ENCODE assay signal across 24 mouse cellular contexts in the genomic region with DNA sequence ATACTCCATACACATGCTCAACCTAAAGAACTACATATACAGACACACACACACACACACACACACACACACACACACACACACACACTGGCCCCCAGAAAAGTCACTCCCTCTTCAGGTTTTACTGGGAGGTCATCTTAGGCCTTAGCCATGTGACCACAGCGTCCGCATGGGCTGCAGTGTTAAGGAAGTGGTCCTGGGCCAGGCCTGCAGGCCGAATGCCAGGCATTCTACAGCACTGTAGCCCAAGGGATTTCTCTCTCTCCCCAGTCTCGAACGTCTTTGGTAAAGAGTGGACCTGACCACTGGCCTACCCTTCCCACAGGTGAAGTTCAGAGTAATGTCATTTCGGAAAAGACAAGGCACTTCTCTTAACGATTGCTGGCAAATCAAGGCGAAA. TPM values are rescaled to one million over a fixed set of nuclear protein-coding genes. Genes with fewer than 3 reads are reported as not detected.
A peak's percentile ranks its signal among the peaks of the same experiment; 100 is the strongest.
DNase-seq lines count a peak whose midpoint lies in the region; ATAC-seq and TF ChIP-seq lines count a peak whose summit lies in the region.
"Had no signal": no experiment of that assay in that cellular context is flagged by ENCODE, and none has a peak within 500 bp of the region (broad histone marks: within the 10 kb centered on the region; RNA-seq: fewer than 3 reads in every experiment).

No protein-coding gene starts in this region.

- WGBS in kidney, adult 2 months, result 65% methylated on average over 8 of the region's 8 CpGs
- 75% methylated on average over 8 of the region's 8 CpGs for WGBS in kidney, embryonic 14.5 days
- WGBS in embryonic facial prominence, embryonic 14.5 days, result 67% methylated on average over 8 of the region's 8 CpGs
- WGBS in lung, postnatal 0 days, result 65% methylated on average over 8 of the region's 8 CpGs

- no peaks in the 10 kb centered on the region for H3K4me1 ChIP-seq in kidney, adult 2 months (ENCODE audit: control insufficient read depth, insufficient read depth, low read length)
- H3K4me1 ChIP-seq in kidney, embryonic 14.5 days (ENCODE audit: control insufficient read depth, insufficient read depth, low read length), result 0 out of 2 replicates have a peak, but pooled peaks cover 4% of the 10 kb centered on the region
- no peaks in the 10 kb centered on the region for H3K4me1 ChIP-seq in embryonic facial prominence, embryonic 14.5 days (ENCODE audit: control insufficient read depth, insufficient read depth, low read length)
- H3K4me1 ChIP-seq in lung, postnatal 0 days (ENCODE audit: insufficient read depth, low read depth, low read length), result no peaks in the 10 kb centered on the region

- TF ChIP-seq EP300 in lung, postnatal 0 days (IDR thresholded peaks at IDR 0.05), result no peak

- no peak overlapping the region for H3K27ac ChIP-seq in kidney, adult 2 months (ENCODE audit: insufficient read depth, low read depth, low read length)
- H3K27ac ChIP-seq in kidney, embryonic 14.5 days (ENCODE audit: low read depth, low read length), result no peak overlapping the region
- peak overlapping the region; percentile 49; the same call in 1 of the 2 replicates for H3K27ac ChIP-seq in embryonic facial prominence, embryonic 14.5 days (replicated peaks; ENCODE audit: low read depth, low read length)
- H3K27ac ChIP-seq in lung, postnatal 0 days (ENCODE audit: low read length), result peak overlapping the region; percentile 91
- H3K27ac ChIP-seq: hindbrain, embryonic 10.5 days; hindbrain, postnatal 0 days had no signal

- H3K4me2 ChIP-seq in kidney, embryonic 14.5 days (replicated peaks; ENCODE audit: low read depth, low read length), result no peak overlapping the region
- no peak overlapping the region for H3K4me2 ChIP-seq in embryonic facial prominence, embryonic 14.5 days (ENCODE audit: low read depth, low read length)
- H3K4me2 ChIP-seq in lung, postnatal 0 days (replicated peaks; ENCODE audit: low read depth, low read length), result no peak overlapping the region
- H3K4me2 ChIP-seq: liver, embryonic 11.5 days had no signal

- H3K4me3 ChIP-seq in kidney, adult 2 months (ENCODE audit: insufficient read depth, low read depth, low read length), result no peak overlapping the region
- H3K4me3 ChIP-seq in kidney, embryonic 14.5 days (ENCODE audit: low read length), result no peak overlapping the region
- no peak overlapping the region for H3K4me3 ChIP-seq in embryonic facial prominence, embryonic 14.5 days (ENCODE audit: low read depth, low read length)
- H3K4me3 ChIP-seq in lung, postnatal 0 days (ENCODE audit: low read depth, low read length), result no peak overlapping the region
- H3K4me3 ChIP-seq: hindbrain, embryonic 10.5 days; megakaryocyte, embryonic 14.5 days had no signal

- no peaks in the 10 kb centered on the region for H3K9me3 ChIP-seq in kidney, embryonic 14.5 days (ENCODE audit: control insufficient read depth, low read length)
- no peaks in the 10 kb centered on the region for H3K9me3 ChIP-seq in embryonic facial prominence, embryonic 14.5 days (ENCODE audit: control insufficient read depth, low read length)
- no peaks in the 10 kb centered on the region for H3K9me3 ChIP-seq in lung, postnatal 0 days (ENCODE audit: low read length)
- H3K9me3 ChIP-seq: hindbrain, embryonic 10.5 days had no signal

- peak; percentile 12 for DNase-seq in adrenal gland, postnatal 10 days
- DNase-seq in adrenal gland, postnatal 4 days (ENCODE audit: low spot score in 2 of 2), result no peak
- DNase-seq in kidney, adult 2 months, result peak; percentile 41
- DNase-seq in embryonic facial prominence, embryonic 14.5 days (ENCODE audit: low spot score), result no peak
- peak; percentile 18 for DNase-seq in lung, postnatal 0 days (ENCODE audit: low spot score)
- DNase-seq in right cerebral cortex, postnatal 25 days, result no peak
- no peak for DNase-seq in urinary bladder, postnatal 14 days (ENCODE audit: low spot score)
- DNase-seq: adrenal gland, postnatal 14 days; cerebellum, adult 11 months; cerebellum, postnatal 14 days; embryo, embryonic 11 days; gastrocnemius, postnatal 36 days; left cerebral cortex, postnatal 4 days; midbrain, embryonic 14.5 days; thymus, postnatal 4 days had no signal

- H3K9ac ChIP-seq in kidney, embryonic 14.5 days (ENCODE audit: low read depth, low read length), result no peak overlapping the region
- H3K9ac ChIP-seq in embryonic facial prominence, embryonic 14.5 days (ENCODE audit: low read depth, low read length), result no peak overlapping the region
- no peak overlapping the region for H3K9ac ChIP-seq in lung, postnatal 0 days (replicated peaks; ENCODE audit: low read depth)

- no peak for TF ChIP-seq CTCF in kidney, adult 2 months (conservative IDR thresholded peaks at IDR 0.05; ENCODE audit: insufficient read depth, insufficient read length, low read depth, low read length)
- TF ChIP-seq CTCF in lung, postnatal 0 days (IDR thresholded peaks at IDR 0.05), result no peak

- no peak for ATAC-seq in kidney, embryonic 14.5 days (ENCODE audit: low FRiP score, low TSS enrichment)
- ATAC-seq in embryonic facial prominence, embryonic 14.5 days (ENCODE audit: low read depth), result no peak
- no peak for ATAC-seq in lung, postnatal 0 days
- ATAC-seq: activated CD4-positive, CD25-positive, alpha-beta regulatory T cell, adult 4 months; CD4-positive, CD25-positive, alpha-beta regulatory T cell, adult 4 months; intestine, postnatal 0 days; Patski had no signal

- no peaks in the 10 kb centered on the region for H3K27me3 ChIP-seq in kidney, adult 2 months (replicated peaks; ENCODE audit: control insufficient read depth, insufficient read depth, low read length)
- no peaks in the 10 kb centered on the region for H3K27me3 ChIP-seq in kidney, embryonic 14.5 days (ENCODE audit: control insufficient read depth, insufficient read depth, low read length)
- H3K27me3 ChIP-seq in embryonic facial prominence, embryonic 14.5 days (replicated peaks; ENCODE audit: control insufficient read depth, insufficient read depth, low read length), result no peaks in the 10 kb centered on the region
- no peaks in the 10 kb centered on the region for H3K27me3 ChIP-seq in lung, postnatal 0 days (replicated peaks; ENCODE audit: insufficient read depth, low read length)

- H3K36me3 ChIP-seq in kidney, adult 2 months (ENCODE audit: control insufficient read depth, insufficient read depth, low read length), result no peaks in the 10 kb centered on the region
- H3K36me3 ChIP-seq in kidney, embryonic 14.5 days (ENCODE audit: control insufficient read depth, insufficient read depth, low read length), result no peaks in the 10 kb centered on the region
- no peaks in the 10 kb centered on the region for H3K36me3 ChIP-seq in embryonic facial prominence, embryonic 14.5 days (ENCODE audit: control insufficient read depth, insufficient read depth, low read length)
- no peaks in the 10 kb centered on the region for H3K36me3 ChIP-seq in lung, postnatal 0 days (ENCODE audit: insufficient read depth, low read length)
- H3K36me3 ChIP-seq: hindbrain, embryonic 10.5 days had no signal

- no peak for TF ChIP-seq POLR2A in kidney, adult 2 months (IDR thresholded peaks at IDR 0.05; ENCODE audit: low read depth, low read length)

RNA-seq across cellular contexts. Expression of a gene that starts 47.1 kb away (rescaled TPM):
- total RNA-seq in adrenal gland, postnatal 10 days (2021), result 10 to 100 TPM; 26.3 to 33.2 TPM
- total RNA-seq in adrenal gland, postnatal 4 days (2021), result 10 to 100 TPM; 55.5 to 62.7 TPM
- 36.9 and 37.4 TPM in 2 replicates for polyA plus RNA-seq in kidney, adult 2 months (2012; rRNA removed)
- 27.2 and 44.6 TPM in 2 replicates for polyA plus RNA-seq in kidney, embryonic 14.5 days (2014; fragmentation: Nextera tagmentation; extraction: Ambion mirVana)
- 27.1 and 31.6 TPM in 2 replicates for polyA plus RNA-seq in embryonic facial prominence, embryonic 14.5 days (2014; fragmentation: Nextera tagmentation; extraction: Ambion mirVana)
- polyA plus RNA-seq in lung, postnatal 0 days (2015; fragmentation: Nextera tagmentation; extraction: Ambion mirVana), result 86.2 and 104 TPM in 2 replicates
- polyA plus RNA-seq: activated CD4-positive, CD25-positive, alpha-beta regulatory T cell, adult 4 months had no signal

Comparison
In these comparisons a context has a peak if more than half of its experiments do, and no peak if none do; other contexts are left out.
1. DNase-seq: peak in adrenal gland, postnatal 10 days (single experiment), kidney, adult 2 months (single experiment) and lung, postnatal 0 days (single experiment); none in adrenal gland, postnatal 4 days (0 of 2), embryonic facial prominence, embryonic 14.5 days (single experiment), right cerebral cortex, postnatal 25 days (single experiment) and urinary bladder, postnatal 14 days (single experiment).
2. H3K27ac ChIP-seq: peak in embryonic facial prominence, embryonic 14.5 days (single experiment) and lung, postnatal 0 days (single experiment); none in kidney, adult 2 months (single experiment) and kidney, embryonic 14.5 days (single experiment).